Mouse (Mus musculus): Measurements from ENCODE around the gene Dzip1l.

DNA sequence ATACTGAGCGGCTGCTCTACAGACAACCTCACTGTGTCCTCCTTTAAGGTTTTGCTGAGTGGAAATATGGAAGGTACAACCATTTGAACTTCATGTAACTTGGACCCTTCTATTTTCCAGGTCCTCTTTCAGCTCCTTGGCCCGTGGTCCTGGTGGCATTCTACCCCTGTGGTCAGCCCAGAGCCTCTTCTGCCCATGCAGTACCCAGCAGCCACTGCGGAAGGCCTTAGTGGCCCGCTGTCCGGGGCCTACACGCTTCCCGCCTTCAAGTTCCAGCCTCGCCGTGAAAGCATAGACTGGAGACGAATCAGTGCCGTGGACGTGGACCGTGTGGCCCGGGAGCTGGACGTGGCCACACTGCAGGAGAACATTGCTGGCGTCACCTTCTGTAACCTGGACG lies 7.9 kb downstream of the Dzip1l start:
- TF ChIP-seq CTCF (IDR thresholded peaks at IDR 0.05; ENCODE audit: insufficient read depth, low read depth, low read length) (no peak), POLR2A (IDR thresholded peaks at IDR 0.05; ENCODE audit: insufficient read depth, low read depth, low read length) (no peak)

All from olfactory bulb, adult 2 months (tissue).